Mouse (Mus musculus) T-cell, adult 66 days (primary cell): ENCODE measurements around the gene Hist1h3e. TPM values are rescaled to one million over a fixed set of nuclear protein-coding genes. Genes with fewer than 3 reads are reported as not detected.

Source experiments
- total RNA-seq, 2 experiments: library from RNA; stranded (reverse); gene quantifications; 3 replicates in 1 of 2; 4 replicates in 1 of 2; pipeline ENCODE4 v1.2.4; 2023

Hist1h3e gene
- total RNA-seq: 100 to 1,000 TPM; 113 to 162 TPM

GRCm38 (mm10) chr13:23561883-23562659 is at the start of gene Hist1h3e:
Hist1h3e (minus strand) TSS chr13:23562369.

GRCm38 (mm10) chr13:23581408-23582218 is 19.4 kb upstream of the Hist1h3e start, which contains the start of gene Hist1h4d:
Hist1h4d (plus strand) TSS chr13:23581598.

GRCm38 (mm10) chr13:23575271-23575851 is 13.2 kb upstream of the Hist1h3e start, which contains the start of gene Hist1h3d:
Hist1h3d (plus strand) TSS chr13:23575763.

GRCm38 (mm10) chr13:23573898-23574524 is 11.8 kb upstream of the Hist1h3e start, which contains the start of the genes Hist1h2bf and Hist1h2ad:
Hist1h2bf (minus strand) TSS chr13:23574196.
Hist1h2ad (plus strand) TSS chr13:23574381.

GRCm38 (mm10) chr13:23571022-23571503 is 8.9 kb upstream of the Hist1h3e start, which contains the start of the genes Hist1h2ae and Hist1h2bg:
Hist1h2ae (minus strand) TSS chr13:23571220.
Hist1h2bg (plus strand) TSS chr13:23571396.

GRCm38 (mm10) chr13:23552962-23553361 is 9.2 kb downstream of the Hist1h3e start, which contains the start of gene Hist1h1d:
Hist1h1d (plus strand) TSS chr13:23553262.

GRCm38 (mm10) chr13:23551146-23551834 is 10.9 kb downstream of the Hist1h3e start, which contains the start of gene Hist1h4f:
Hist1h4f (minus strand) TSS chr13:23551648.

GRCm38 (mm10) chr13:23543965-23544786 is 18.0 kb downstream of the Hist1h3e start, which contains the start of gene Hist1h3f:
Hist1h3f (plus strand) TSS chr13:23544052.

GRCm38 (mm10) chr13:23542999-23543607 is 19.1 kb downstream of the Hist1h3e start, which contains the start of gene Hist1h2bh:
Hist1h2bh (minus strand) TSS chr13:23543392.

GRCm38 (mm10) chr13:23535137-23536075 is 26.8 kb downstream of the Hist1h3e start, which contains the start of gene Hist1h3g:
Hist1h3g (plus strand) TSS chr13:23535422.

GRCm38 (mm10) chr13:23533560-23534367 is 28.4 kb downstream of the Hist1h3e start, which contains the start of gene Hist1h2af:
Hist1h2af (plus strand) TSS chr13:23533906.

GRCm38 (mm10) chr13:23530901-23531875 is 31.0 kb downstream of the Hist1h3e start, which contains the start of gene Hist1h4h:
Hist1h4h (plus strand) TSS chr13:23531050.

